ENCODE assay signal across 9 mouse cellular contexts in genomic region chr7:130977794-130978521, GRCm38 (mm10). TPM values are rescaled to one million over a fixed set of nuclear protein-coding genes. Genes with fewer than 3 reads are reported as not detected.
A peak's percentile ranks its signal among the peaks of the same experiment; 100 is the strongest.
DNase-seq lines count a peak whose midpoint lies in the region; ATAC-seq lines count a peak whose summit lies in the region.
"Had no signal": no experiment of that assay in that cellular context is flagged by ENCODE, and none has a peak within 500 bp of the region (broad histone marks: within the 10 kb centered on the region; RNA-seq: fewer than 3 reads in every experiment).

No protein-coding gene starts in this region.

- no peak overlapping the region for H3K4me3 ChIP-seq in midbrain, embryonic 11.5 days (ENCODE audit: low read depth, low read length)

- H3K36me3 ChIP-seq in midbrain, embryonic 11.5 days (ENCODE audit: control insufficient read depth, insufficient read depth, low read length), result no peaks in the 10 kb centered on the region
- H3K36me3 ChIP-seq: G1E had no signal

- peak; percentile 95 for DNase-seq in Muller cell, postnatal 12 days (ENCODE audit: inconsistent ontology term)
- peak; percentile 90 for DNase-seq in cerebellum, adult 9-10 months
- DNase-seq in gastrocnemius, postnatal 25 days, result peak; percentile 86
- peak; percentile 94 for DNase-seq in kidney, adult 11 months
- DNase-seq in left cerebral cortex, postnatal 10 days (ENCODE audit: extremely low spot score in 1 of 2, low spot score in 2 of 2), result peak; percentile 59 to 87
- no peak for DNase-seq in midbrain, embryonic 11.5 days (ENCODE audit: low spot score, missing footprints)
- peak; percentile 50 for DNase-seq in urinary bladder, postnatal 10 days (ENCODE audit: low spot score)

- no peak overlapping the region for H3K27ac ChIP-seq in midbrain, embryonic 11.5 days (ENCODE audit: low read depth, low read length)

- H3K9ac ChIP-seq in midbrain, embryonic 11.5 days (ENCODE audit: low read length), result no peak overlapping the region

- ATAC-seq in midbrain, embryonic 11.5 days (ENCODE audit: low FRiP score), result 0 out of 2 replicates have a peak, but pooled peaks have one; percentile 19
- ATAC-seq in megakaryocyte-erythroid progenitor cell, adult 5-6 weeks (replicated peaks; ENCODE audit: low FRiP score, low TSS enrichment, poor library complexity, severe bottlenecking), result no peak

- H3K9me3 ChIP-seq in midbrain, embryonic 11.5 days (ENCODE audit: control insufficient read depth, low read length), result no peaks in the 10 kb centered on the region

- H3K27me3 ChIP-seq in midbrain, embryonic 11.5 days (ENCODE audit: control insufficient read depth, insufficient read depth, low read length), result no peaks in the 10 kb centered on the region

- intact Hi-C loops in left cerebral cortex, postnatal 10 days (cut with DNase I), result no loop called here

- peaks cover 9% of the 10 kb centered on the region for H3K4me1 ChIP-seq in midbrain, embryonic 11.5 days (ENCODE audit: control insufficient read depth, insufficient read depth, low read length)

- H3K4me2 ChIP-seq in midbrain, embryonic 11.5 days, result no peak overlapping the region

- WGBS in midbrain, embryonic 11.5 days, result 73% methylated on average over 5 of the region's 5 CpGs

RNA-seq across cellular contexts. Expression of gene Htra1, which starts 42.0 kb away (rescaled TPM):
- total RNA-seq in gastrocnemius, postnatal 25 days (2021), result 10 to 100 TPM; 31.9 to 34.9 TPM
- total RNA-seq in left cerebral cortex, postnatal 10 days (2021), result 100 to 1,000 TPM; 139 to 187 TPM
- 2.7 and 3.5 TPM in 2 replicates for polyA plus RNA-seq in midbrain, embryonic 11.5 days (2014; fragmentation: Nextera tagmentation; extraction: Ambion mirVana)
- total RNA-seq in megakaryocyte-erythroid progenitor cell, adult 5-6 weeks (2014; fragmentation: Nextera tagmentation), result 0.45 TPM in 1 of 2 replicates, not detected in the other
- total RNA-seq in megakaryocyte-erythroid progenitor cell, adult 5-6 weeks (2017), result not detected in 2 replicates
- total RNA-seq: G1E had no signal
- polyA plus RNA-seq: G1E had no signal

RNA-seq across cellular contexts. Expression of gene Dmbt1, which starts 53.9 kb away (rescaled TPM):
- not detected for total RNA-seq in gastrocnemius, postnatal 25 days (2021)
- not detected for total RNA-seq in left cerebral cortex, postnatal 10 days (2021)
- not detected in 2 replicates for polyA plus RNA-seq in midbrain, embryonic 11.5 days (2014; fragmentation: Nextera tagmentation; extraction: Ambion mirVana)
- not detected in 2 replicates for total RNA-seq in megakaryocyte-erythroid progenitor cell, adult 5-6 weeks (2014; fragmentation: Nextera tagmentation)
- total RNA-seq in megakaryocyte-erythroid progenitor cell, adult 5-6 weeks (2017), result not detected in 2 replicates
- polyA plus RNA-seq: G1E had no signal

Comparison
In these comparisons a context has a peak if more than half of its experiments do, and no peak if none do; other contexts are left out.
1. RNA of gene Htra1, which starts 42.0 kb away (total RNA-seq): 139 to 187 TPM in left cerebral cortex, postnatal 10 days and 31.9 to 34.9 TPM in gastrocnemius, postnatal 25 days; 0.45 TPM in megakaryocyte-erythroid progenitor cell, adult 5-6 weeks; every median in the first group is over 10 times any median in the second.